Mouse (Mus musculus): ENCODE data around the gene Psme2. TPM values are rescaled to one million over a fixed set of nuclear protein-coding genes. Genes with fewer than 3 reads are reported as not detected.
A peak's percentile ranks its signal among the peaks of the same experiment; 100 is the strongest.

The Psme2 gene
- polyA plus RNA-seq, 1 experiment: 44.5 TPM

GRCm38 (mm10) chr14:55559799-55560201 is 31.1 kb downstream of the Psme2 start, which contains the start of gene Dcaf11:
TSS of gene Dcaf11 (plus strand) at chr14:55560006.
- H3K27ac ChIP-seq (ENCODE audit: insufficient read depth, low read length): peak within 1 kb of the TSS; percentile 89
- peak; percentile 77 for TF ChIP-seq POLR2A (IDR thresholded peaks at IDR 0.05; ENCODE audit: extremely low read depth, insufficient read depth, low read length)
- no peak for TF ChIP-seq CTCF (IDR thresholded peaks at IDR 0.05; ENCODE audit: extremely low read depth, insufficient read depth, low read length)
- peak within 1 kb of the TSS; percentile 67 for H3K4me3 ChIP-seq (ENCODE audit: insufficient read depth, low read length)
- H3K4me1 ChIP-seq (ENCODE audit: control insufficient read depth, insufficient read depth, low read length): peaks cover 3% of the 10 kb centered on the region; the same call in 1 of the 2 replicates

- TF ChIP-seq POLR2A (IDR thresholded peaks at IDR 0.05; ENCODE audit: extremely low read depth, insufficient read depth, low read length) (no peak), CTCF (IDR thresholded peaks at IDR 0.05; ENCODE audit: extremely low read depth, insufficient read depth, low read length) (no peak)
- Histone ChIP-seq H3K27ac (ENCODE audit: insufficient read depth, low read length) (no peak overlapping the region), H3K4me1 (ENCODE audit: control insufficient read depth, insufficient read depth, low read length) (peaks cover 3% of the 10 kb centered on the region; the same call in 1 of the 2 replicates), H3K4me3 (ENCODE audit: insufficient read depth, low read length) (peak overlapping the region; percentile 67; the same call in 1 of the 2 replicates)
Measured at GRCm38 (mm10) chr14:55558740-55559448, 32.0 kb downstream of the Psme2 start.

GRCm38 (mm10) chr14:55557587-55557986 is 33.3 kb downstream of the Psme2 start:
- Histone ChIP-seq H3K27ac (ENCODE audit: insufficient read depth, low read length) (no peak overlapping the region), H3K4me3 (ENCODE audit: insufficient read depth, low read length) (no peak overlapping the region), H3K4me1 (ENCODE audit: control insufficient read depth, insufficient read depth, low read length) (peaks cover 3% of the 10 kb centered on the region; the same call in 1 of the 2 replicates)
- TF ChIP-seq CTCF (IDR thresholded peaks at IDR 0.05; ENCODE audit: extremely low read depth, insufficient read depth, low read length) (no peak), POLR2A (IDR thresholded peaks at IDR 0.05; ENCODE audit: extremely low read depth, insufficient read depth, low read length) (no peak)

GRCm38 (mm10) chr14:55557003-55557402 is 33.9 kb downstream of the Psme2 start:
- Histone ChIP-seq H3K4me3 (ENCODE audit: insufficient read depth, low read length) (no peak overlapping the region), H3K27ac (ENCODE audit: insufficient read depth, low read length) (no peak overlapping the region), H3K4me1 (ENCODE audit: control insufficient read depth, insufficient read depth, low read length) (peaks cover 3% of the 10 kb centered on the region; the same call in 1 of the 2 replicates)
- peak; percentile 85 for TF ChIP-seq CTCF (IDR thresholded peaks at IDR 0.05; ENCODE audit: extremely low read depth, insufficient read depth, low read length)
- no peak for TF ChIP-seq POLR2A (IDR thresholded peaks at IDR 0.05; ENCODE audit: extremely low read depth, insufficient read depth, low read length)

GRCm38 (mm10) chr14:55555788-55556187 is 35.1 kb downstream of the Psme2 start:
- no peak for TF ChIP-seq CTCF (IDR thresholded peaks at IDR 0.05; ENCODE audit: extremely low read depth, insufficient read depth, low read length)
- no peaks in the 10 kb centered on the region for H3K4me1 ChIP-seq (ENCODE audit: control insufficient read depth, insufficient read depth, low read length)
- no peak overlapping the region for H3K27ac ChIP-seq (ENCODE audit: insufficient read depth, low read length)
- H3K4me3 ChIP-seq (ENCODE audit: insufficient read depth, low read length): no peak overlapping the region

- H3K4me3 ChIP-seq (ENCODE audit: insufficient read depth, low read length): no peak overlapping the region
- no peaks in the 10 kb centered on the region for H3K4me1 ChIP-seq (ENCODE audit: control insufficient read depth, insufficient read depth, low read length)
- H3K27ac ChIP-seq (ENCODE audit: insufficient read depth, low read length): no peak overlapping the region
- no peak for TF ChIP-seq CTCF (IDR thresholded peaks at IDR 0.05; ENCODE audit: extremely low read depth, insufficient read depth, low read length)
- TF ChIP-seq POLR2A (IDR thresholded peaks at IDR 0.05; ENCODE audit: extremely low read depth, insufficient read depth, low read length): no peak
Measured at GRCm38 (mm10) chr14:55554635-55555034, 36.3 kb downstream of the Psme2 start.

- H3K27ac ChIP-seq (ENCODE audit: insufficient read depth, low read length): no peak overlapping the region
- no peak overlapping the region for H3K4me3 ChIP-seq (ENCODE audit: insufficient read depth, low read length)
- TF ChIP-seq CTCF (IDR thresholded peaks at IDR 0.05; ENCODE audit: extremely low read depth, insufficient read depth, low read length) (no peak), POLR2A (IDR thresholded peaks at IDR 0.05; ENCODE audit: extremely low read depth, insufficient read depth, low read length) (no peak)
- H3K4me1 ChIP-seq (ENCODE audit: control insufficient read depth, insufficient read depth, low read length): no peaks in the 10 kb centered on the region
Measured at GRCm38 (mm10) chr14:55551794-55552193, 39.1 kb downstream of the Psme2 start.

GRCm38 (mm10) chr14:55551347-55551746 is 39.6 kb downstream of the Psme2 start:
- no peak overlapping the region for H3K4me3 ChIP-seq (ENCODE audit: insufficient read depth, low read length)
- H3K4me1 ChIP-seq (ENCODE audit: control insufficient read depth, insufficient read depth, low read length): no peaks in the 10 kb centered on the region
- TF ChIP-seq POLR2A (IDR thresholded peaks at IDR 0.05; ENCODE audit: extremely low read depth, insufficient read depth, low read length) (no peak), CTCF (IDR thresholded peaks at IDR 0.05; ENCODE audit: extremely low read depth, insufficient read depth, low read length) (no peak)
- H3K27ac ChIP-seq (ENCODE audit: insufficient read depth, low read length): no peak overlapping the region

- TF ChIP-seq POLR2A (IDR thresholded peaks at IDR 0.05; ENCODE audit: extremely low read depth, insufficient read depth, low read length) (no peak), CTCF (IDR thresholded peaks at IDR 0.05; ENCODE audit: extremely low read depth, insufficient read depth, low read length) (no peak)
- no peak overlapping the region for H3K4me3 ChIP-seq (ENCODE audit: insufficient read depth, low read length)
- no peaks in the 10 kb centered on the region for H3K4me1 ChIP-seq (ENCODE audit: control insufficient read depth, insufficient read depth, low read length)
- H3K27ac ChIP-seq (ENCODE audit: insufficient read depth, low read length): no peak overlapping the region
Measured at GRCm38 (mm10) chr14:55550191-55550590, 40.7 kb downstream of the Psme2 start.

GRCm38 (mm10) chr14:55544334-55544733 is 46.6 kb downstream of the Psme2 start:
- Histone ChIP-seq H3K27ac (ENCODE audit: insufficient read depth, low read length) (no peak overlapping the region), H3K4me3 (ENCODE audit: insufficient read depth, low read length) (no peak overlapping the region), H3K4me1 (ENCODE audit: control insufficient read depth, insufficient read depth, low read length) (0 out of 2 replicates have a peak, but pooled peaks cover 3% of the 10 kb centered on the region)
- TF ChIP-seq POLR2A (IDR thresholded peaks at IDR 0.05; ENCODE audit: extremely low read depth, insufficient read depth, low read length) (no peak), CTCF (IDR thresholded peaks at IDR 0.05; ENCODE audit: extremely low read depth, insufficient read depth, low read length) (no peak)
